8 mouse cellular contexts compared by ENCODE assay signal in the genomic region with DNA sequence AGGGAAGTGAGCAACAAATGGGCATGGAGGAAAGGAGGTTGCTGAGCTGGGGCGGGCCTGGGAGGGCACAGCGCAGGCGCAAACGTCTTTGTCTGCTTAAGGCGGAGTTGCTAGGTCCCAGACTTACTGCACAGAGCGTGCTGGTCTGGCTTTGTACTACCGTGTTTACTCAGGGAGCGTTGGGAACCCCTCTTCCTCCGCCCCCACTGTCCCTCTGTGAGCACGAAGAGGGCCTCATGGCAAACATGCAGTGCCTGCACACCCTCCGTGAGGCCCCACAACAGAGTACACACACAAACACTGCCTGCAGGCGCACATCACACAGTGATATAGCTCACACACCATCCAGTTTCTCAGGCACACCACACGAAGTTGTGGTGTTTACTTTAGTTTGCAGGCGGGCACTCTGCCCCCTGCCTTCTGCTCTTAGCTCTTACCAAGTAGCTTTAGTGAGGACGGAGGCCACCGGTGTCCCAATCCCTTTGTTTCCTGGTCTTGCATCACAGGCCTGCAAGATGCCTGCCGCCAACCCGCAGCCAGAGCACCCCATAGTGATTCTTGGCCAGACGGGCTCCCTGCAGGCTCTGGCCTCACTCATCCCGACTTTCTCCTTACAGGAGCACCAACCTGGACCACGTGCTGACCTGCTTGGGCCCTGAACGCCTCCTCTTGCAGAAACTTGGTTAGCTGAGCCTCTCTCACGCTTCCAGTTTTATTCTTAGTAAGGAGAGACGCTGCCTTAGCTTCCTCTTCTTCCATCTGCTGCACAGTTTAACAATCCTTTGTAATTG. TPM values are rescaled to one million over a fixed set of nuclear protein-coding genes. Genes with fewer than 3 reads are reported as not detected.
DNase-seq lines count a peak whose midpoint lies in the region; ATAC-seq and TF ChIP-seq lines count a peak whose summit lies in the region.

No protein-coding gene starts in this region.

- H3K36me3 ChIP-seq in ES-E14 (ENCODE audit: control insufficient read depth, insufficient read depth, low read length, poor library complexity, severe bottlenecking) = no peaks in the 10 kb centered on the region
- H3K36me3 ChIP-seq in forebrain, embryonic 16.5 days (ENCODE audit: control insufficient read depth, insufficient read depth) = no peaks in the 10 kb centered on the region
- H3K36me3 ChIP-seq in neural tube, embryonic 14.5 days (ENCODE audit: control insufficient read depth, insufficient read depth, low read length) = no peaks in the 10 kb centered on the region

- peak; percentile 98 for ATAC-seq in forebrain, embryonic 16.5 days
- ATAC-seq in neural tube, embryonic 14.5 days (ENCODE audit: low read depth) = peak; percentile 94

- H3K27ac ChIP-seq in ES-E14 (ENCODE audit: insufficient read depth, low read depth, low read length, poor library complexity, severe bottlenecking) = peak overlapping the region; percentile 87
- H3K27ac ChIP-seq in forebrain, embryonic 16.5 days (ENCODE audit: low read length) = peak overlapping the region; percentile 98
- H3K27ac ChIP-seq in neural tube, embryonic 14.5 days (ENCODE audit: low read depth, low read length) = peak overlapping the region; percentile 95

- H3K4me2 ChIP-seq in forebrain, embryonic 16.5 days (ENCODE audit: low read length) = peak overlapping the region; percentile 48
- H3K4me2 ChIP-seq in neural tube, embryonic 14.5 days (ENCODE audit: low read depth, low read length) = peak overlapping the region; percentile 40

- in situ Hi-C loops in ES-E14 (cut with MboI; ENCODE audit: low sequenced_read_pairs in 2 of 2, unreplicated experiment in 2 of 2) = no loop called here

- DNase-seq in ES-E14 (ENCODE audit: low read depth, low spot score) = peak; percentile 74
- DNase-seq in cerebellum, adult 18-20 months = peak; percentile 68 to 69
- peak; percentile 67 for DNase-seq in heart, postnatal 25 days (ENCODE audit: low spot score)
- peak; percentile 56 to 81 for DNase-seq in layer of hippocampus, adult 18-20 months (ENCODE audit: low spot score in 2 of 2)
- DNase-seq in lung, adult 18-20 months = peak; percentile 87 to 93
- peak; percentile 83 for DNase-seq in testis, postnatal 10 days (ENCODE audit: low spot score)

- H3K4me3 ChIP-seq in ES-E14 (ENCODE audit: insufficient read depth in 1 of 2, low read depth in 1 of 2, low read length in 2 of 2, poor library complexity in 1 of 2, severe bottlenecking in 1 of 2) = peak overlapping the region; percentile 48 to 55
- 0 out of 2 replicates have a peak overlapping the region, but pooled peaks have one; percentile 19 for H3K4me3 ChIP-seq in forebrain, embryonic 16.5 days (replicated peaks; ENCODE audit: low read length)
- no peak overlapping the region for H3K4me3 ChIP-seq in neural tube, embryonic 14.5 days (ENCODE audit: low read depth, low read length)

- H3K4me1 ChIP-seq in ES-E14 (ENCODE audit: control insufficient read depth in 2 of 2, insufficient read depth in 2 of 2, low read length in 2 of 2, poor library complexity in 1 of 2) = peaks cover 0 to 8% of the 10 kb centered on the region in 2 experiments; a peak in 1 of 4 replicates
- H3K4me1 ChIP-seq in forebrain, embryonic 16.5 days (replicated peaks; ENCODE audit: control insufficient read depth, insufficient read depth, low read length) = peaks cover 15% of the 10 kb centered on the region
- peaks cover 14% of the 10 kb centered on the region for H3K4me1 ChIP-seq in neural tube, embryonic 14.5 days (ENCODE audit: control insufficient read depth, insufficient read depth, low read length)

- intact Hi-C loops in heart, postnatal 25 days (cut with DNase I) = no loop called here

- H3K9ac ChIP-seq in ES-E14 (ENCODE audit: insufficient read depth, low read depth, low read length, poor library complexity, severe bottlenecking) = peak overlapping the region; percentile 80
- H3K9ac ChIP-seq in forebrain, embryonic 16.5 days (replicated peaks; ENCODE audit: low read depth, low read length) = peak overlapping the region; percentile 67
- peak overlapping the region; percentile 25 for H3K9ac ChIP-seq in neural tube, embryonic 14.5 days (replicated peaks; ENCODE audit: low read depth, low read length)

- no peaks in the 10 kb centered on the region for H3K9me3 ChIP-seq in ES-E14 (ENCODE audit: control insufficient read depth, insufficient read depth, low read depth, low read length)
- no peaks in the 10 kb centered on the region for H3K9me3 ChIP-seq in forebrain, embryonic 16.5 days (ENCODE audit: control insufficient read depth, low read length)
- no peaks in the 10 kb centered on the region for H3K9me3 ChIP-seq in neural tube, embryonic 14.5 days (ENCODE audit: control insufficient read depth, low read length)

- no peaks in the 10 kb centered on the region for H3K27me3 ChIP-seq in forebrain, embryonic 16.5 days (replicated peaks; ENCODE audit: control insufficient read depth, insufficient read depth, low read length)
- H3K27me3 ChIP-seq in neural tube, embryonic 14.5 days (ENCODE audit: control insufficient read depth, insufficient read depth, low read length) = no peaks in the 10 kb centered on the region

- 4% methylated on average over 24 of the region's 24 CpGs for WGBS in forebrain, embryonic 16.5 days
- 5% methylated on average over 24 of the region's 24 CpGs for WGBS in neural tube, embryonic 14.5 days

TF ChIP-seq in ES-E14, 5 proteins besides CTCF, POLR2A, EP300 and RAD21:
- TF ChIP-seq ZC3H11A (IDR thresholded peaks at IDR 0.05; ENCODE audit: borderline replicate concordance, low read depth, low read length) (no peak), HCFC1 (IDR thresholded peaks at IDR 0.05; ENCODE audit: borderline replicate concordance, insufficient read depth, low read length) (no peak), CHD2 (IDR thresholded peaks at IDR 0.05; ENCODE audit: low read depth, low read length) (no peak), MAFK (IDR thresholded peaks at IDR 0.05; ENCODE audit: insufficient read depth, low read depth, low read length) (no peak), ZNF384 (IDR thresholded peaks at IDR 0.05; ENCODE audit: low read depth, low read length) (no peak)

RNA-seq across cellular contexts. Expression of a gene that starts 38.6 kb away (rescaled TPM):
- total RNA-seq in ES-E14 (2012; rRNA removed) = 68.4 and 102 TPM in 2 replicates
- 256 and 326 TPM in 2 replicates for polyA plus RNA-seq in forebrain, embryonic 16.5 days (2015; fragmentation: Nextera tagmentation; extraction: Ambion mirVana)
- 100 to 1,000 TPM; 153 to 166 TPM for total RNA-seq in heart, postnatal 25 days (2021)
- total RNA-seq in layer of hippocampus, adult 18-20 months (2021) = 100 to 1,000 TPM; 197 to 204 TPM
- polyA plus RNA-seq in neural tube, embryonic 14.5 days (2014; fragmentation: Nextera tagmentation; extraction: Ambion mirVana) = 238 and 312 TPM in 2 replicates

RNA-seq across cellular contexts. Expression of a gene that starts 49.4 kb away (rescaled TPM):
- total RNA-seq in ES-E14 (2012; rRNA removed) = 12.5 and 13.1 TPM in 2 replicates
- polyA plus RNA-seq in forebrain, embryonic 16.5 days (2015; fragmentation: Nextera tagmentation; extraction: Ambion mirVana) = 34.2 and 36.0 TPM in 2 replicates
- 10 to 100 TPM in 1 of 2 experiments, 1 to 10 TPM in 1; 9.1 to 12.4 TPM for total RNA-seq in heart, postnatal 25 days (2021)
- 10 to 100 TPM; 17.5 to 17.8 TPM for total RNA-seq in layer of hippocampus, adult 18-20 months (2021)
- 21.9 and 27.2 TPM in 2 replicates for polyA plus RNA-seq in neural tube, embryonic 14.5 days (2014; fragmentation: Nextera tagmentation; extraction: Ambion mirVana)

Comparison
In these comparisons a context has a peak if more than half of its experiments do, and no peak if none do; other contexts are left out.
1. H3K9ac ChIP-seq: peak in every context shown above with its lines; median percentile 80 in ES-E14; 67 in forebrain, embryonic 16.5 days; 25 in neural tube, embryonic 14.5 days.